Mouse (Mus musculus): ENCODE data around the gene D630045J12Rik. TPM values are rescaled to one million over a fixed set of nuclear protein-coding genes. Genes with fewer than 3 reads are reported as not detected.

D630045J12Rik gene
- polyA plus RNA-seq, 1 experiment from 2014 or later: 3.0 TPM

DNA sequence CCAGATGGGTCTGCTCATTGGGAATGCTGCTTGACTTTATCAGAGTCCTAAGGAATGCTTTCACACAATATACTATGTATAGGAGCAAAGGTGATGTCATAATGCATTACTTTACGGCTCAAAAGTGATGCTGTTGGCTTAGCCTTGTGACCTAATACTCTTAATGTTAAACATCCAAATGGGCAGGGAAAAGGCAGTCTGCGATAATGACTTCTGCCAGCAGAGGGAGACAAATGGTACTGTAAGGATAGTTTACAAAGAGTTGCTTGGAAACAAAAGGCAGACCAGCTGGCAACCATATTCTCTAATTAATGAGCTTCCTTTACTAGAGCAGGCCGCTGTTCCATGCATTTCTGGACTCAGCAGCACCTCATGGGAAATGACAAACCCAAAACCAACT is 93.7 kb downstream of the D630045J12Rik start:
- no peak overlapping the region for H3K4me2 ChIP-seq

DNA sequence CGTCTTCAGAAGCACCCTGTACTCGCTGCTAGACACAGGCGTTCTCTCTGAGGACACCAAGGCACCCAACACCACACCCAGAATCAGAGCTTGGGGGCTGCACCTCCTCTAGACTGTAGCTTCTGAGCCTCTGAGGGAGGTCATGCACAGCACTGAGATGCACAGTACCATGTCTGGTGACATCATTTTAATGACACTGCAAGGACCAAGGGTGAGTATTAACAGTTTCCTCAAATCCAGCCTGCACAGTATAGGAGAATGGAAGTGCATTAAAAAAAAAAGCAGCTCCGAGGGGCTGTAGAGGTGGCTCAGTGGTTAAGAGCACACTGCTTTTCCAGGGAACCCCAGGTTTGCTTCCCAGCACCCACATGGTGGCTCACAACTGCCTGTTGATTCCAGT is 94.2 kb downstream of the D630045J12Rik start:
- Histone ChIP-seq H3K4me1 (replicated peaks; ENCODE audit: control insufficient read depth, insufficient read depth, low read length) (no peaks in the 10 kb centered on the region), H3K4me3 (ENCODE audit: low read depth, low read length) (no peak overlapping the region), H3K9me3 (ENCODE audit: control insufficient read depth, low read length) (no peaks in the 10 kb centered on the region), H3K9ac (ENCODE audit: low read depth, low read length) (no peak overlapping the region), H3K27ac (ENCODE audit: low read depth, low read length) (no peak overlapping the region), H3K4me2 (no peak overlapping the region), H3K27me3 (replicated peaks; ENCODE audit: control insufficient read depth, insufficient read depth, low read length) (no peaks in the 10 kb centered on the region), H3K36me3 (ENCODE audit: control insufficient read depth, insufficient read depth, low read length) (no peaks in the 10 kb centered on the region; the same call in 1 of the 2 replicates)
- ATAC-seq (replicated peaks; ENCODE audit: low FRiP score): no peak
- WGBS: 84% methylated on average over 4 of the region's 4 CpGs
- no peak for DNase-seq (ENCODE audit: low spot score)

More for the DNA sequence above, 93.7 kb downstream of the D630045J12Rik start:
- Histone ChIP-seq H3K27ac (ENCODE audit: low read depth, low read length) (no peak overlapping the region), H3K9me3 (ENCODE audit: control insufficient read depth, low read length) (no peaks in the 10 kb centered on the region), H3K27me3 (replicated peaks; ENCODE audit: control insufficient read depth, insufficient read depth, low read length) (no peaks in the 10 kb centered on the region), H3K4me1 (replicated peaks; ENCODE audit: control insufficient read depth, insufficient read depth, low read length) (no peaks in the 10 kb centered on the region), H3K9ac (ENCODE audit: low read depth, low read length) (no peak overlapping the region), H3K36me3 (ENCODE audit: control insufficient read depth, insufficient read depth, low read length) (no peaks in the 10 kb centered on the region; the same call in 1 of the 2 replicates), H3K4me3 (ENCODE audit: low read depth, low read length) (no peak overlapping the region)
- peak; percentile 62 for DNase-seq (ENCODE audit: low spot score)
- 26% methylated on average over 3 of the region's 3 CpGs for WGBS
- ATAC-seq (replicated peaks; ENCODE audit: low FRiP score): no peak

GRCm38 (mm10) chr6:38157925-38158324 is 95.9 kb downstream of the D630045J12Rik start:
- Histone ChIP-seq H3K4me3 (ENCODE audit: low read depth, low read length) (no peak overlapping the region), H3K27me3 (replicated peaks; ENCODE audit: control insufficient read depth, insufficient read depth, low read length) (no peaks in the 10 kb centered on the region), H3K4me2 (no peak overlapping the region), H3K9ac (ENCODE audit: low read depth, low read length) (no peak overlapping the region), H3K27ac (ENCODE audit: low read depth, low read length) (no peak overlapping the region), H3K36me3 (ENCODE audit: control insufficient read depth, insufficient read depth, low read length) (no peaks in the 10 kb centered on the region), H3K4me1 (replicated peaks; ENCODE audit: control insufficient read depth, insufficient read depth, low read length) (no peaks in the 10 kb centered on the region), H3K9me3 (ENCODE audit: control insufficient read depth, low read length) (no peaks in the 10 kb centered on the region)
- DNase-seq (ENCODE audit: low spot score) (no peak), ATAC-seq (replicated peaks; ENCODE audit: low FRiP score) (no peak)
- WGBS: 86% methylated on average over 16 of the region's 16 CpGs

DNA sequence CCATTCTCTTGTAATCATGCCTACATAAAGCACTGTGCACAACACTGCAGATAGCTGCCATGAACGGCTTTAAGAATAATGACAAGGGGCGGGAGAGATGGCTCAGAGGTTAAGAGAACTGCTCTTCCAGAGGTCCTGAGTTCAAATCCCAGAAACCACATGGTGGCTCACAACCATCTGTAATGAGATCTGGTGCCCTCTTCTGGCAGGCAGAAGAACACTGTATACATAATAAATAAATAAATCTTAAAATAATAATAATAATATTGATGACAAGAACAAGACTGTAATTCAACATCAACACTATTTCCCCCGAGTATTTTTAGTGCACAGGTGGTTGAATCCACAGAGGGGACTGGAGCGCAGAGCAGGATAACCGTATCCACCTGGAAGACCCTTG is 97.6 kb downstream of the D630045J12Rik start:
- H3K36me3 ChIP-seq (ENCODE audit: control insufficient read depth, insufficient read depth, low read length): no peaks in the 10 kb centered on the region
- no peak overlapping the region for H3K27ac ChIP-seq (ENCODE audit: low read depth, low read length)
- no peak for ATAC-seq (replicated peaks; ENCODE audit: low FRiP score)
- no peak overlapping the region for H3K4me3 ChIP-seq (ENCODE audit: low read depth, low read length)
- no peak for DNase-seq (ENCODE audit: low spot score)
- H3K27me3 ChIP-seq (replicated peaks; ENCODE audit: control insufficient read depth, insufficient read depth, low read length): no peaks in the 10 kb centered on the region
- H3K4me2 ChIP-seq: no peak overlapping the region
- H3K4me1 ChIP-seq (replicated peaks; ENCODE audit: control insufficient read depth, insufficient read depth, low read length): no peaks in the 10 kb centered on the region; the same call in 1 of the 2 replicates
- H3K9ac ChIP-seq (ENCODE audit: low read depth, low read length): no peak overlapping the region
- 88% methylated on average over 5 of the region's 5 CpGs for WGBS
- H3K9me3 ChIP-seq (ENCODE audit: control insufficient read depth, low read length): no peaks in the 10 kb centered on the region

DNA sequence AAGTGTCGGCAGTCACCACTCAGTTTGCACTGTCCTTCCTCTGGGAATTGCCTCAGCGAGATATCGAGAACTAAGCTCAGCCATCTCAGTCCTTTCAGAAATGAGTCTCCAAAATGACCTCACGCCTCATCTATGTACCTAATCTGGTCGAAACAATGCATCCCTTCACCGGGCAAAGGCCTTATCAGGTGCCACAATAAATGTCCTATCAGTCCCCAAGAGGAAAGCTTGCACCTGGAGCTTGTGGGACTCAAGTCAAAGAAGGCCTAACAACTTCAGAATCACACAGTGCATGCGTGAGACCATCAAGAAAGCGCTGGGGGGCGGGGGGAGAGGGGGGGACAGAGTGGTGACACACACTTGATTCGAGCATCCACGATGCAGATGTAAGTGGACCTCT is 101.5 kb downstream of the D630045J12Rik start:
- 60% methylated on average over 11 of the region's 11 CpGs for WGBS
- DNase-seq (ENCODE audit: low spot score): no peak
- H3K36me3 ChIP-seq (ENCODE audit: control insufficient read depth, insufficient read depth, low read length): no peaks in the 10 kb centered on the region

GRCm38 (mm10) chr6:38149483-38149882 is 104.3 kb downstream of the D630045J12Rik start:
- Histone ChIP-seq H3K27me3 (replicated peaks; ENCODE audit: control insufficient read depth, insufficient read depth, low read length) (no peaks in the 10 kb centered on the region), H3K9me3 (ENCODE audit: control insufficient read depth, low read length) (no peaks in the 10 kb centered on the region), H3K4me2 (no peak overlapping the region), H3K27ac (ENCODE audit: low read depth, low read length) (no peak overlapping the region), H3K9ac (ENCODE audit: low read depth, low read length) (no peak overlapping the region), H3K4me3 (ENCODE audit: low read depth, low read length) (no peak overlapping the region), H3K4me1 (replicated peaks; ENCODE audit: control insufficient read depth, insufficient read depth, low read length) (peaks cover 3% of the 10 kb centered on the region; the same call in 1 of the 2 replicates), H3K36me3 (ENCODE audit: control insufficient read depth, insufficient read depth, low read length) (no peaks in the 10 kb centered on the region)
- no peak for ATAC-seq (replicated peaks; ENCODE audit: low FRiP score)
- no peak for DNase-seq (ENCODE audit: low spot score)
- 87% methylated on average over 19 of the region's 19 CpGs for WGBS

More for the DNA sequence above, 101.5 kb downstream of the D630045J12Rik start:
- no peaks in the 10 kb centered on the region for H3K9me3 ChIP-seq (ENCODE audit: control insufficient read depth, low read length)
- peaks cover 3% of the 10 kb centered on the region; the same call in 1 of the 2 replicates for H3K4me1 ChIP-seq (replicated peaks; ENCODE audit: control insufficient read depth, insufficient read depth, low read length)
- no peak overlapping the region for H3K4me3 ChIP-seq (ENCODE audit: low read depth, low read length)
- no peaks in the 10 kb centered on the region for H3K27me3 ChIP-seq (replicated peaks; ENCODE audit: control insufficient read depth, insufficient read depth, low read length)
- H3K27ac ChIP-seq (ENCODE audit: low read depth, low read length): no peak overlapping the region
- H3K4me2 ChIP-seq: no peak overlapping the region
- no peak overlapping the region for H3K9ac ChIP-seq (ENCODE audit: low read depth, low read length)
- ATAC-seq (replicated peaks; ENCODE audit: low FRiP score): peak; percentile 49; the same call in 1 of the 2 replicates

DNA sequence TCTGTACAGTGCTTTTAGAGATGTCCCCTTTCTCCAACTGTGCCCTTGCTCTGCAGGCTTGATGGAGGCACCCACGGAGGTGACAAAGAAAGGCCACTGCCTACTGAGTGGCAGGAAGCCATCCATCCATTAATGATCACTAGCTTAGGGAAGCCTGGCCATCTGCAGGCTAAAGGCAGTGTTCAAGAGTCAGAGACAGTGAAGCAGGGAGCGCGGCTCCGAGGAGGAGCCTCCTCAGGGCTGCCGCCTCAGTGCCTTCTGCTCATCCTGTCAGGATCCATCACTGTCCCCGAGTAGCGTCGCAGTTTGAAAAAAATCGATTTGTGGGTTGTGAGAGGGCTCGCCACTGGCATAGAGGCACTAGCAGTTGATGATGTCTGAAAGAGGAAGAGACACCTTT is 105.2 kb downstream of the D630045J12Rik start:
- Histone ChIP-seq H3K4me1 (replicated peaks; ENCODE audit: control insufficient read depth, insufficient read depth, low read length) (peaks cover 3% of the 10 kb centered on the region; the same call in 1 of the 2 replicates), H3K9me3 (ENCODE audit: control insufficient read depth, low read length) (no peaks in the 10 kb centered on the region), H3K27me3 (replicated peaks; ENCODE audit: control insufficient read depth, insufficient read depth, low read length) (no peaks in the 10 kb centered on the region), H3K27ac (ENCODE audit: low read depth, low read length) (no peak overlapping the region), H3K4me2 (no peak overlapping the region), H3K9ac (ENCODE audit: low read depth, low read length) (no peak overlapping the region), H3K36me3 (ENCODE audit: control insufficient read depth, insufficient read depth, low read length) (no peaks in the 10 kb centered on the region), H3K4me3 (ENCODE audit: low read depth, low read length) (no peak overlapping the region)
- WGBS: 85% methylated on average over 10 of the region's 10 CpGs
- DNase-seq (ENCODE audit: low spot score) (no peak), ATAC-seq (replicated peaks; ENCODE audit: low FRiP score) (no peak)

DNA sequence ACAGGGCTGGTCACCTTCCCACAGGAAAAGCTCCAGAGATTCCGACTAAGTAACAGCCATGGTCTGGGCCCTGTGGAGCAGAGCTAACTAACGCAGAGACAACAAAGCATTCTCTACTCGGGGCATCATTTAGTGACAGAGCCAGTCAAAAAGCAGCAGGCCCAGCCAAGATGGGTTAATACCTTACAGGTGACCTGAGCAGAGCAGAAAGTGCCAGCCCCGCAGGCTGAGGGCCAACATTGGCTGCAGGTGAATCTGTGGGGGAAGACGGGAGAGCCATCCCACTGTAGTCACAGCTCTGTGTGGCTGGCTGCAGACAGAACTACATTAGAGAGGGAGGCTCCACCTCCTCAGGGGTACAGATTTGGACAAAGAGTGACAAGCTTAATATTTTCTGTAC is 106.5 kb downstream of the D630045J12Rik start:
- Histone ChIP-seq H3K27me3 (replicated peaks; ENCODE audit: control insufficient read depth, insufficient read depth, low read length) (no peaks in the 10 kb centered on the region), H3K36me3 (ENCODE audit: control insufficient read depth, insufficient read depth, low read length) (no peaks in the 10 kb centered on the region; the same call in 1 of the 2 replicates), H3K9me3 (ENCODE audit: control insufficient read depth, low read length) (no peaks in the 10 kb centered on the region), H3K4me3 (ENCODE audit: low read depth, low read length) (no peak overlapping the region), H3K4me2 (no peak overlapping the region), H3K9ac (ENCODE audit: low read depth, low read length) (no peak overlapping the region), H3K27ac (ENCODE audit: low read depth, low read length) (no peak overlapping the region), H3K4me1 (replicated peaks; ENCODE audit: control insufficient read depth, insufficient read depth, low read length) (peaks cover 3% of the 10 kb centered on the region; the same call in 1 of the 2 replicates)
- no peak for DNase-seq (ENCODE audit: low spot score)
- 84% methylated on average over 5 of the region's 5 CpGs for WGBS
- no peak for ATAC-seq (replicated peaks; ENCODE audit: low FRiP score)

GRCm38 (mm10) chr6:38145463-38146065 is 108.2 kb downstream of the D630045J12Rik start:
- H3K36me3 ChIP-seq (ENCODE audit: control insufficient read depth, insufficient read depth, low read length): no peaks in the 10 kb centered on the region; the same call in 1 of the 2 replicates
- no peak overlapping the region for H3K4me3 ChIP-seq (ENCODE audit: low read depth, low read length)
- H3K9ac ChIP-seq (ENCODE audit: low read depth, low read length): no peak overlapping the region
- WGBS: 81% methylated on average over 8 of the region's 8 CpGs
- 0 out of 2 replicates have a peak, but pooled peaks cover 3% of the 10 kb centered on the region for H3K4me1 ChIP-seq (replicated peaks; ENCODE audit: control insufficient read depth, insufficient read depth, low read length)
- no peaks in the 10 kb centered on the region for H3K27me3 ChIP-seq (replicated peaks; ENCODE audit: control insufficient read depth, insufficient read depth, low read length)
- no peak for ATAC-seq (replicated peaks; ENCODE audit: low FRiP score)
- no peak overlapping the region for H3K4me2 ChIP-seq
- no peaks in the 10 kb centered on the region for H3K9me3 ChIP-seq (ENCODE audit: control insufficient read depth, low read length)
- DNase-seq (ENCODE audit: low spot score): no peak
- no peak overlapping the region for H3K27ac ChIP-seq (ENCODE audit: low read depth, low read length)

Data from liver, embryonic 11.5 days (tissue).